Mouse (Mus musculus) urinary bladder, postnatal 36 days (tissue): ENCODE measurements around the gene Npas1.

Source experiments
- DNase-seq, 2 experiments: peaks; one replicate each; pipeline ENCODE4 v3.0.0; 2022; ENCODE audit warnings: low spot score in 2 of 2, mixed read lengths in 1 of 2

Npas1 gene

DNA sequence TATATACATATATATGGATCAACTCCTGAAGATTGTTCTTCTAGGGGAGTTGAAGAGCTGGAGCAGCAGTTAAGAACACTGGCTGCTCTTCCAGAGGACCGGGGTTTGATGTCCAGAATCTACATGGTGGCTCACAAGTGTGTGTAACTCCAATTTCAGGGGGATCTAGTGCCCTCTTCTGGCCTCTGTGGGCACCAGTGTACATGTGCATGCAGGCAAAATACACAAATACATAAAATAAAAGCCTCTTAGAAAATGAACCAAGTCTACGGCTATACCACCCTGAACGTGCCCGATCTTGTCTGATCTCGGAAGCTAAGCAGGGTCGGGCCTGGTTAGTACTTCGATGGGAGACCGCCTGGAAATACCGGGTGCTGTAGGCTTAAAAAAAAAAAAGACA, 6.0 kb downstream of the Npas1 start:
- no peak for DNase-seq

DNA sequence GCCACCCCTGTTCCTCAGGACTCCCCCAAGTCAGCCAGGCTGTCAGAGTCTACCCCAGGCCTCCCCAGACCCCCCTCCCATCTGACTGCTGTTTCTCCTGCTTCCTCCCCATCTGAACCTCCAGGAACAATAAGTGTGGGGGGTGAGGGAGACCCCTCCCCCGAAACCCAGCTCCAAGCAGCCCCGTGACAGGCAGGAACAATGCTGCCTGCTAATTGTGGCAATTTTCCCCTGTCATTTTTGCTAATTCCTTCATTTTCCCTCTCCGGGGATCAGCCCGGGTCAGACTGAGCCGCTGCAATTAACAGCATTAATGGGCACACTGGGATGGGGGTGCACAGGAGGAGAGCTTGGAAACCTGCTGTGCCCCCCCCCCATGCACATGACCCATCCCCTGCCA, 9.4 kb downstream of the Npas1 start:
- DNase-seq: no peak

DNA sequence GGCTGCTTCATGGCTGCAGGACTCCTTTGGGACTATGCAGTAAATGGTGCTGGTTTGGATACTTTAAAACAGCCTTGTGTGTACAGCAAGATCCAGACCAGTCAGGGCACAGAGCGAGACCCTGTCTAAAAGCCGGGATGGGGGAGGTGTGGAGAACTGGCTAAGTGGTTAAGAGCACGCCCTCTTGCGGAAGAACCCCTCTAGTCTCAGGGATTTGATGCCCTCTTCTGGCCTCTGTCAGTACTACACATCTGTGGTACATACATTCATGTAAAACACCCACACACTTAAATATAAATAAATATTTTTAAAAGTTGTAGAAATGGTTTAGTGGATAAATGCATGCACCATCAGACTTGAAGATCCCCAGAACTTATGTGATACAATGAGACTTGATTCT, 11.0 kb downstream of the Npas1 start:
- DNase-seq: no peak

DNA sequence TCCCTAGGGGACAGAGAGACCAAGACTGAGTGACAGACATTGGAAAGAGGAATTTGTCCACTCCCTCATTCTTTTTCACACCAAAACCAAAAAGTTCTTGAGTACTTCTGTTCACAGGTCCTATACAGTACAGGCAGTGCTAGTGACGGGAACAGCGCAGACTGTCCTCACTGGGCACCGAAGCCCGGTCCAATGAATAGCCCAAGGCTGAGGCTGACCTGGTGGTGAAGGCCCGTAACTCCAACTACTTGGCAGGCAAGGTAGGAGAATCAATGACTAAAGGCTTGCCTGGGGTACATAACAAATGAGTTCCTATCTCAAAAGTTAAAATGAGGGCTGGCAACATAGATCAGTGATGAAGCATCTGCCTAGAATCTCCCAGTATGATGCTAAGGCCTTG, 12.0 kb downstream of the Npas1 start:
- no peak for DNase-seq

DNA sequence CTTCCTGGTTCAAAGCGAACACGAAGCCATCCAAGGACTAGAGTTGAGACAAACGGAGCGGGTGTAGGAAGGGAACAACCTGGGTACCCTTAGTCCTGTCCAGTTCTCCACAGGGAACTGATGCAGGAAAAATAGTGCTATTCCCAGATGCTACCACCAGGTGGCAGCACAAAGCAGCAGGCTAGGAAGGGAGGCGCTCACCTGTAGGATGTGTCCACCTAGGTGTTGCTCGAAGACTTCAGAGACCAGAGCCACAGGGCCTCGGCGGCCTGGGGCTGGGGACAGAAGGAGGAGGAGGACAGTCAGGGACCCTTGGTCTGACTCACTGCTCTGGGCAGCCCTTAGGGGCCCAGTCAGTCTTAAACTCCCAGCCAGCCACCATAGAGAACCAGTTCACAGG, 12.4 kb downstream of the Npas1 start:
- peak; percentile 55 to 64 for DNase-seq

DNA sequence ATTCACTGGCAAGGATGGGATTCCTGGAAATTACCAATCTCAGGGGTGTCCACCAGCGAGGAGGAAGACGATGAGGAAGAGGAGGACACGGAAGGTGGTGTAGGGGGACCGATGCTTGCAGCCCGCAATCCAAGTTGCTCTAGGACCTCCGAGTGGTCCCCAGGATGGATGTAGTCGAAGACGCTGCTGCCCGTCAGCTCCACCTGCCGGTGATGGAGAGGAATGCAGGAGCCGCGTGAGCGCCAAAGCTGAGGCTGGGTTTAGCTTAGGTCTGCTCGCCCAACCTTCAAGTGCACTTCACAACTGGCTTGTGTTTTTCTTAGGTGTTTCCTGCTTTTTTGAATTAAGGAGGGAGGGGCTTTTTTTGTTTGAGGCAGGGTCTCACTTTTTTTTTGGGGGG, 14.3 kb downstream of the Npas1 start:
- peak; percentile 70 to 80 for DNase-seq

DNA sequence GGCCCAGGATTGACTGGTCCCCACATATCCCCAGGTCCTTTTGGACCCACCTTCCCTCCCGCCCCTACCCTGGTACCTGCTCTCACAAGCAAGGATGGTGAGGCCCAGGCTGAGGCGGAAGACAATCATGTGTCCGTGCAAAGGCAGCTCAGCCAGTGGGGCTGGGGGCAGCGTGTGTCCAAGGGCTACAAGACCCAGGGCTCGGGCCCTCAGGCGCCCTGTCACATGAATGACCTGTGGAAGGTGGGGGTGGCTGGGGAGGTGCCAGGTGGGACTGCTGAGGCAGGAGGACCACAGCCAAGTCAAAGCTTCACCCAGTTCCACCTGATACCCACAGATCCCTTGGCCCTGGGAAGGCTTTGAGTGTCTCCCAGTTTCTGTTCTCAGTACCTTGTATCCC, 15.8 kb downstream of the Npas1 start:
- no peak for DNase-seq

DNA sequence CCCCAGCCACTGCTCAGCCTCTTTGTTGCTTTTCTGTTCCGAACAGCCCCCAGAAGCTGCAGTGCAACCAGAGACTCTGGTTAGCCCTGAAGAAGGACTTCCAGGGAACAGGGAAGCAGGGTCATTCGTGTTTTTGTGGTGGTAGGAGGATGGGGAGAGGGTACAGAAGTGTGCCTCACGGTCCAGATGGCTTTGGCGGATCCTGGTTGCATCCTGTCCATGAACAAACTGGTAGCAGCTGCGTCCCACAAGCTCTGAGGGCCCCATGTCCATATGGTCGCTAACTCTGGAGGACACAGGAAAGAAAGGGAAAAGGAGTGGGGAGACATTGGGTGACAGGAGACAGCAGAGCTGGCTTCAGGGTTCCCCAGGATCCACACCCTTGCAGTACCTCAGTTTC, 16.4 kb downstream of the Npas1 start:
- DNase-seq: no peak

DNA sequence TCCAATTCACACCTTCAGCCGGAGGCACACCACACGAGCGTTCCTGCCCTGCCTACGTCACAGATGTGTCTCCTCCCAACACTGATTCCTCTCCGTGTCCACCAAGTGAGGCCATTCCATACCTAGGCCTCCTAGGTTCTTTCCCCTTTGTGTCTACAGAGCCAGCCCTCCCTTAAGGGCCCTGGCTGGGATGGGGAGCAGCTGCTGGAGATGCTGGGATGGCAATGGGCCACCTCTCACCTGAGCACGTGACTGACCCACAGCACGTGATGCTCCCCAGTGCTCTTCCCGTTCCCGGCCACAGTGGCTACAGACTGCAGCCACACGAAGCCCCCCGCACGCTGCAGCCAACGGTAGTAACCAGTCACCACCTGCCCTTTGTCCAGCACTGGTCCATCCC, 17.0 kb downstream of the Npas1 start:
- DNase-seq: no peak

DNA sequence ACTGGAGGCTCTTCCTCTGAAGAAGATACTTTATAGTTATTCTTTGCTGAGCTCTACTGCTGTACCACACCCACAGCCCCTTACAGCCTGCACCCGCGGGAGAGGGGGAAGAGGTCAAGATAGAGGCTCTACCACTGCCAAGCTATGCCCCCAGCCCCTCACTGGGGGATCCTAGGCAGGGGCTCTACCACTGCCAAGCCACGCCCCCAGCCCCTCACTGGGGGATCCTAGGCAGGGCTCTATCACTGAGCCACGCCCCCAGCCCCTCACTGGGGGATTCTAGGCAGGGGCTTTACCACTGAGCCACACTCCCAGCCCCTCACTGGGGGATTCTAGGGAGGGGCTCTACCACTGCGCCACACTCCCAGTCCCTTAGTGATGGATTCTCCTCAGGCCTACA, 21.2 kb downstream of the Npas1 start:
- DNase-seq: no peak

DNA sequence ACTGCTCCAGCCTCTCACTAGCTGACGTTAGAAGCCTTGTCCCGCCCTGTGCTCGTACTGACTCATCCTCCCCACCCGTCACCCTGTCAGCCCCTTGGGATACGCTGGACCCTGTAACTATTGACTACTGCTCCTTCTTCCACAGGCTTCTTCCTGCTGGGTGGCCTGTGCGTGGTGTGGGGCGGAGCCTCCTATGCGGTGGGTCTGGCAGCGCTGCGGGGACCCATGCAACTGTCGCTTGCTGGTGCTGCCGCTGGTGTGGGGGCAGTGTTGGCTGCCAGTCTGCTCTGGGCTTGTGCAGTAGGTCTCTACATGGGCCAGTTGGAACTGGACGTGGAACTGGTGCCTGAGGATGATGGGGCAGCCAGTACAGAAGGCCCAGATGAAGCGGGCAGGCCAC, 22.5 kb downstream of the Npas1 start:
- DNase-seq: no peak

DNA sequence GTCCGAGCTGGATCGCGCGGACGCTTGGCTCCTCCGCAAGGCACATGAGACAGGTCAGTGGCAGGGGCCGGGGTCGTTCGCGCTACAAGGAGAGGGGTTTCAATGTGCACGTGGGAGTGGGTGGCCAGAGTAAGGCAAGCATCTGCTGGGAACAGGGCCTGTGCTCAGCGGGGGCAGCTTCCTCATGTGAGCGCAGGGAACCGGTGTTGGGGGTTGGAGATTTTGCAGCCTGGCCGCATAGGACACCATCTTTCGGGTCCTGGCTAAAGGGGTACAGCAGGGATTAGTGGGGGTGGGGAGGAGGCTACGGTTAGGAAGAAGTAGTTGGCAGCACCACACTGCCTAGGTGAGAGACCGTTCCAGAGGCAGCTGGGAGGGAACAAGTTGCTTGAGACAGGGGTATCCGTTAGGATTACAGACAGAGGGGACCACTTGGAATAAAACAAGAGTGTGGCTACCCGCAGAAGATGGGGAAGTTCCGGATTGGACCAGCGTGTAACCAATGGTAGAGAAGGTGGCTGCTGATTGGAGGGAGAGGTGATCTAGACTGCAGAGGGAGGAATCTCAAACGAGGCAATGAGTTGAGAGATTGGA, 24.3 kb downstream of the Npas1 start:
- DNase-seq: peak in 1 of 2 experiments; percentile 40

DNA sequence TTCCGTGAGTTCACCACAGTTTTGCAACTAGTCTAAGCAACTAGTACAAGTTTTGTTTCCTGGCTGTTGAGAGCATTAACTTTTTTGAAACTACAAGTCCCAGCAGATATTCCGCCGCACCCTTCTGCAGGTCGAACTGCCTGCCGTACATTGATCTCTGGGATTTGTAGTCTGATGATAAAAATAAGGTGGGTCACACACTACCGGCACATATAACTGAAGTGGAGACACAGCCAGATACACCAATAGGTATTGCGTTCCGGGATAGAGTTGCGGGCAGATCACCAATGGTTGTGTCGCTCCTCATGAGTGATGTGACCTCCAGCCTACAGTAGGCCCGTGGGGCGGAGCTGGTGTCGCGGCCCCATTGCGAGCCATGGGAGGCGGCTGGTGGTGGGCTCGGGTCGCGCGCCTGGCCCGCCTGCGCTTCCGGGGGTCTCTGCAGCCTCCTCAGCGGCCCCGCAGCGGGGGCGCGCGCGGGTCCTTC, 24.9 kb downstream of the Npas1 start, which contains the start of gene Tmem160:
Gene Tmem160, plus strand, starts transcription at position 193 of the 487 bp plus-strand sequence.
- DNase-seq: peak; percentile 77 to 87

DNA sequence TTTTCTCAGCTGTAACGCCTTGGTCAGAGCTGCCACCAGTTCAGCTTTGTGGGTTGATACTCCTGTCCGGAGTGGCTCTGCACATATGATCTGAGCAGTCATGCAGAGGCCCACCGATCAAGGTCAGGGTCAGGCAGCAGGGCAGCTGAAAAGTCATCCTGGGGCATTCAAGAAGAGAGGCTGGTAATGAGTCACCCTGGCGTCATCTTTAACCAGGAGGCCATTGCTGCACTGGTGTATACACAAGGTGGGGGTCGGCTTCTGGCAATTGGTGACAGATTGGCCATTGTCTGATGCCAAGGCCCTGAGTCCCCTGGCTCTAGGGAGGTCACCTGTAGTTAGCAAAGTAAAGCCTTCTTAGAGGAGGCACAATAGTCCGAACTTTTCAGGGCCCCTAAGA, 25.9 kb downstream of the Npas1 start:
- no peak for DNase-seq

DNA sequence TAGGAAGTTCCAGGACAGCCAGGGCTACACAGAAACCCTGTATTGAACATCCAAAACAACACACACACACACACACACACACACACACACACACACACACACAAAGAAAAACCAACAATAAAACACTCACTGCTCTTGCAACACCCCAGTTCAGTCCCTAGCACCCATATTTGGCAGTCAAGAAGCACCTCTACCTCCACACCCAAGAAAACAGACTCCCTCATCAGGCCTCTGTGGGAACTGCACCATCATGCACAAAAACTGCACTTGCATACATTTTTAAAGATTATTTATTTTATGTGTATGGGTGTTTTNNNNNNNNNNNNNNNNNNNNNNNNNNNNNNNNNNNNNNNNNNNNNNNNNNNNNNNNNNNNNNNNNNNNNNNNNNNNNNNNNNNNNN, 36.3 kb downstream of the Npas1 start:
- no peak for DNase-seq

DNA sequence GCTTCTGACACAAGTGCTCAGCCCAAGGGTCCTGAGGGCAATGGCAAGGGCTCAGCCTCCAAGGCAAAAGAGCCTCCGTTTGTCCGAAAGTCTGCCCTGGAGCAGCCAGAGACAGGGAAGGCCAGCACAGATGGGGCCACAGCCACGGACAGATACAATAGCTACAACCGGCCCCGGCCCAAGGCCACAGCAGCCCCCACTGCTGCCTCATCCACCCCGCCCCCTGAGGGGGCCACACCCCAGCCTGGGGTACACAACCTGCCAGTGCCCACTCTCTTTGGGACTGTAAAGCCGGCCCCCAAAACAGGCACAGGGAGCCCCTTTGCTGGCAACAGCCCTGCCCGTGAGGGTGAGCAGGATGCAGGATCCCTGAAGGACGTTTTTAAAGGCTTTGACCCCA, 42.4 kb downstream of the Npas1 start:
- no peak for DNase-seq

DNA sequence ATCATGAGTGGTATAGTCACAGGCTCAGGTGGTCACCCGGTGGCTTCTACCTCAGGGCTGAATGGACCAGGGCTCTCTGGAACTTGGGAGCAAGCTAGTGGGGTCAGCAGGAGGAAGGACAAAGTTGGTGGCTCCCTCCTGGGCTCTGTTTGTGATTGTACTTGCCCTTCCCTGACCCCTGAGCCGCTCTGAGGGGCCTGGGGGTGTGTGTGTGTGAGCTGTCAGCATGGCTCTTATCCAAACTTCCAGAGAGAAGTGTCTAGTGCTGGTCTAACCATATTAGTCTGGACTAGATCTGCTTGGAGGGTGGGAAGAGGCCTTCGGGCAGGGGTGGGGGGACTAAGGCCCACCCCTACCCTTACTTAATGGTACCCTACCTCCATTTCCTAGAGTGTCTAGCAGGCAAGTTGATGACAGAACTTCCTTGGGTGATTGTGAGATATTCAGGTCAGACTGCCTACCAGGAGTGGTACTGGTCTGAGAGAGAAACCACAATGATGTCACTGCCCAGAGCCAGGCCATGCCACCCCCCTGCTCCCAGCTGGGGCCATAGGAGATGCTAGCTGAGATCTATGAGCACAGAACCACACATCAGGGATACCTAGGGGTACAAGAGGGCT, 44.1 kb downstream of the Npas1 start:
- no peak for DNase-seq

DNA sequence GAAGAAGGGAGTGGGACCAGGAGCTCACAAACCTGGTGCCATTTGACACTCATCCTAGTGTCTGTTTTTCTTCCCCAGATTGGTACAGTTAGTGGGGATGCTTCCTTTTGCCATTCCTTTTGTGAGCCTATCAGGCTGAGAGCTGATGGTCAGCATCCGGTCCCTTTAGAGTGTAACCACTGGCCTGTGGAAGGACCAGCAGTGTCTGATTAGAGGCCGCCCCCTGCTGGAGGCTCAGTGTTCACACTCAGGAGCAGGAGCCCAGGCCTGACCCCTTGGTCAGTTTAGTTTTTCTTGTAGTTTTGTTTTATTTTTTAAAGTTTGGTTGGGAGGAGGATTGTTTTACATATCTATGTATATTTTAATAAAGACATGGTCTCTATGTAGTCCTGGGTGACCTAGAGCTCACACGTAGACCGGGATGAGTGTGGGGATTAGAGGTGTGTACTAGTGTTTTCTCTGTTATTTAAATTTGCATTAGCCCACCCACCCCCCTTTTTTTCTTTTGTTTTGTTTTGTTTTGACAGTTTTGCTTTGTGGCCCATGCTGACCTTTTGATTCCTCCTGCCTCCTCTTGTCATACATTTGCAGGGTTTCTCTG, 51.3 kb downstream of the Npas1 start:
- peak; percentile 67 to 83 for DNase-seq

DNA sequence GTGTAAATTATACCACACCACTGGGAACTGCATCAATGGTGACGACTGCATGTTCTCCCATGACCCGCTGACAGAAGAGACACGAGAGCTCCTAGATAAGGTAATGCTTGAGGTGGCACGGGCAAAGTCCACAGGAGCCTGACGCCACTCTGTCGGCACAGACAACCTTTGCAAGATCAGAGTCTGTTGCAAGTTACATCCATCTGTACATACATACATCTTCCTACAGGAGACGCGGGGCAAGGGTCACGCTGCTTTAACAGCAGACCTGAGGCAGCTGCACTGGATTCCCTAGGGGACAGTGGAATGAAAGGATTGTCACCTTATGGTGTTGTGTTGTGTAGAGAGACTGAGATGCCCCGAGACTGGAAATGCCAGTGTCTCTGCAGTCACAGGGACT, 51.8 kb downstream of the Npas1 start:
- DNase-seq: no peak

DNA sequence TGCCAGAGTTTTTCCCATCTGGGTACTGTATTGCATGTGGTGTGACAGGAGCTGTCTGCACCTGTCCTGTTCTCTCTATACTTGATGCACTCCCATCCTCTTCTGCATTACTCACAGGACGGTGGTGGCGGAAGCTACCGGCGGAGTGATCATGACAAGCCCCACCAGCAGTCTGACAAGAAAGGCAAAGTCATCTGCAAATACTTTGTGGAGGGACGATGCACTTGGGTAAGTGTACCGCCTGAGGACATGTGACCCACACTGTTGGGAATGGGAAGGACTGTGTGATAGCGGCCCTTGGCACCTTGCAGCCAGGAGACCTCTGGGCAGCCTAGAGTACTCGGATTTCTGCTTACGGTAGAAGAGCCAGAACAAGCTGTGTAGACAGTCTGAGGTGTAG, 53.8 kb downstream of the Npas1 start:
- DNase-seq: no peak

DNA sequence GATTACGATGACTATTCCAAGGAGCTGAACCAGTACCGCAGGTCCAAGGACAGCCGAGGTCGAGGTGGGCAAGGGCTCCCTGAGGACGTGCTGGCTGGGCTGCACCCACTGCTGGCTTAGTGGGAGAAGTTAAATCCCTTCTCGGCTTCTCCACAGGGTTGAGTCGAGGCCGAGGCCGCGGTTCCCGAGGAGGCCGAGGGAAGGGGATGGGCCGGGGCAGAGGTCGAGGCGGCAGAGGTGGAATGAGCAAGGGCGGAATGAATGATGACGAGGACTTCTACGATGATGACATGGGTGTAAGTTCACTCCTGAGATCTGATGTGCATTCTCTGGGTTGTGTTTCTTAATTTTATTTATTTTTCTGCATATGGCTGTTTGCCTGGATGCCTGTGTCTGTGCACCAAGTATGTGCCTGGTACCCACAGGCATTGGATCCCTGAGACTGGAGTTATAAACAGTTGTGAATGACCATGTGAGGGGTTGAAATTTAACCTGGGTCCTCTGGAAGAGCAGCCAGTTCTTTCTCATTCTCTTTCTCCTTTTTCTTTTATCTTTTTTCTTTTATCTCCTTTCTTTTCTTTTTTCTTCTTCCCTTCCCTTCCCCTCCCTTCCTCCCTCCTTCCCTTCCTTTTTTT, 55.2 kb downstream of the Npas1 start:
- no peak for DNase-seq

DNA sequence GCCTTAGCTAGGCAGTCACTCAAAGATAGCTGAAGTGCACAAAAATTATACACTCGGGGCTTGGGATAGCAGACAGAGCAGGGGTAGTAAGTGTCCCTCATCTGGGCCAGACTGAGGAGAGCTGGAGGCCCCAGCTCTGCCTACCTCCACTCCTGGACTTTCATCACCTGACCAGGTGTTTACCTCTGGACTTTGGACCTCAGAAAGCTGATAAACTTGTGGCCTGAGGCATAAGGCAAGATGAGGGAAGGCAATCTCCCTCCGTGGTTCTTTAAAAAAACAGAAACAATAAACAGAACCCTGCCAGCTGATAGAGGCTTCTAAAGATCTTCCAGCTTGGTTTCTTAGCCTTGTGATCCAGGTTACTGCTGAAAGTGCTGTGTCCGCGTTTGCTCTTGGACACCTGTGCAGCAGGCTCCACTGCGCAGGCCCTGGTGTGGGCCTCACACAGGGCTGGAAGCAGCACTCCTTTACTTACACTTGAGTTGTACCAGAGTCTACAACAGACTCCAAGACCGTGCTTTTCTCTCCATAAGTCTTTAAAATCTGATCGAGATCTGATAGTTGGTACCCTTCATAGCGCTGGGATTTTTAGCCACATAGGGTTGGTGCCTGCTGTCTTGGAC, 56.9 kb downstream of the Npas1 start:
- DNase-seq: no peak
